Mouse (Mus musculus) spleen, adult 2 months (tissue): Measurements from ENCODE around the gene Adarb1. TPM values are rescaled to one million over a fixed set of nuclear protein-coding genes. Genes with fewer than 3 reads are reported as not detected.

ENCODE experiments used
- DNase-seq, 2 experiments: peaks; one replicate each; pipeline versions ENCODE4 v3.0.0 to v3.0.0-alpha.2; 2012 to 2021; ENCODE audit warnings: low spot score in 2 of 2, low read depth in 1 of 2
- H3K27ac ChIP-seq: fragments of 200-500 bp; 2 replicates; pipeline ENCODE4 v1.5.1; 2012; ENCODE audit warnings: low read length, inconsistent platforms; ENCODE audit not compliant: insufficient read depth
- H3K27me3 ChIP-seq: fragments of 200-500 bp; 2 replicates; pipeline ENCODE4 v1.6.1; 2012; ENCODE audit warnings: mild to moderate bottlenecking, moderate library complexity, low read length, inconsistent platforms; ENCODE audit not compliant: control insufficient read depth, insufficient read depth
- H3K36me3 ChIP-seq: fragments of 200-500 bp; 2 replicates; pipeline ENCODE4 v1.6.1; 2012; ENCODE audit warnings: mild to moderate bottlenecking, low read length, inconsistent platforms; ENCODE audit not compliant: control insufficient read depth, insufficient read depth
- H3K4me1 ChIP-seq: fragments of 200-500 bp; 2 replicates; pipeline ENCODE4 v1.6.1; 2011; ENCODE audit warnings: inconsistent platforms; ENCODE audit not compliant: control insufficient read depth, insufficient read depth, insufficient read length
- H3K4me3 ChIP-seq: fragments of 200-500 bp; 2 replicates; pipeline ENCODE4 v1.5.1; 2011; ENCODE audit warnings: mild to moderate bottlenecking, inconsistent platforms; ENCODE audit not compliant: insufficient read depth, insufficient read length; ENCODE audit errors: extremely low read depth
- CTCF ChIP-seq: fragments of 200-500 bp; IDR thresholded peaks from 2 replicates; pipeline ENCODE4 v1.5.1; 2011; ENCODE audit warnings: mild to moderate bottlenecking, inconsistent platforms; ENCODE audit not compliant: insufficient read depth, insufficient read length, insufficient replicate concordance; ENCODE audit errors: extremely low read depth
- POLR2A ChIP-seq: fragments of 200-500 bp; IDR thresholded peaks from 2 replicates; pipeline ENCODE4 v1.6.1; 2011; ENCODE audit warnings: low read depth, low read length, inconsistent platforms
- WGBS: fragments of 180-500 bp; shearing (Covaris S2); methylation state at CpG from one replicate; pipeline ENCODE4 v1.1.7; 2018; 5-methylcytosine and 5-hydroxymethylcytosine counted together
- polyA plus RNA-seq: library from polyadenylated mRNA; depleted of rRNA; stranded (reverse); fragments of >200 nt; gene quantifications from 2 replicates; pipeline ENCODE4 v1.2.3, GENCODE M21; 2012

Gene Adarb1
- polyA plus RNA-seq, 1 experiment, result 2.2 TPM

DNA sequence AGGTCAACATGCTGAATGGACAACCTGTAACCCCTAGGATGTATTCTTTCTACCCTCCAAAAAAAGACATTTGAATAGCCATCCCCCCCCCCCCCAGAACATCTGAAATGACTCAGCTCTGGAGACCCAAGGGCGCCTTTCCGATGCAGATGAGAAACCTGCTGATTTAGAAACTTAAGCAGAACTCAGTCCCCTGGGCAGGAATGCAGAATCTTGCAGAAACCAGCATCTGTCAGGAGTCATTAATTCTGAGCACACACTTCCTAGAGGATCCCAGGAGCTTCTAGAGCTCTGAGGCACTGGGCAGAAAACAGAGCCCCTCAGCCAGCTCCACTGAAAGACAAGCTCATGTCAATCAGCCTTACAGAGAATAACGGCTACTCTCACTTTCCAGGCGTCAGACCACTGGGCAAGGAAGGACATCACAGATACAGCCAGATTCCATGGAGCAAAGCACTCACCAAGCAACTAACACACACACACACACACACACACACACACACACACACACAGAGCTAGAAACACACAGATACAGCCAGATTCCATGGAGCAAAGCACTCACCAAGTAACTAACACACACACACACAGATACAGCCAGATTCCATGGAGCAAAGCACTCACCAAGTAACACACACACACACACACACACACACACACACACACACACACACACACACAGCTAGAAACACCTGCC, 113.1 kb downstream of the Adarb1 start:
- Histone ChIP-seq H3K36me3 (no peaks in the 10 kb centered on the region), H3K4me3 (no peak overlapping the region), H3K27ac (no peak overlapping the region), H3K27me3 (no peaks in the 10 kb centered on the region), H3K4me1 (no peaks in the 10 kb centered on the region)
- DNase-seq, result no peak
- TF ChIP-seq POLR2A (no peak), CTCF (no peak)
- WGBS, result 96% methylated on average over 4 of the region's 4 CpGs

DNA sequence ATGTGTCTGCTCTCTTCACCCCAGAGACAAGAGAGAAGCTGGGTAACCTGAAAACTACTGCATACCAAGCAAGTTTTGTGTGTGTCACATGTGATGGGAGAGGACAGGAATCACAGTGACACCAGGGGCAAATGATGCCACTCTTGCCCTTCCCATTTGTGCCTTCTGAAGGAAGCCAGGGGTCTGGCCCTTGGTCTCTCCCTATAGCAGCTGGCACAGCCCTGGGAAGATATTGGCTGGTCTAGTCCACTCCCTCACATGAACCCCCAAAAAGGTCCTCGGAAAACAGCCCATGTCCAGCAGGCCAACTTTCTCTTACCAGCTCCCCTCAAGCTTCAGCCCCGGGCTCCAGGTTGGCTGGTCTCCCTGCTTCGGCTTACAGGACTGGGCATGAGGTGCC, 113.7 kb downstream of the Adarb1 start:
- H3K27me3 ChIP-seq, result no peaks in the 10 kb centered on the region
- TF ChIP-seq POLR2A, result no peak
- TF ChIP-seq CTCF, result no peak
- no peak overlapping the region for H3K4me3 ChIP-seq
- DNase-seq, result no peak
- no peaks in the 10 kb centered on the region for H3K4me1 ChIP-seq
- H3K36me3 ChIP-seq, result no peaks in the 10 kb centered on the region
- WGBS, result 88% methylated on average over 3 of the region's 3 CpGs
- no peak overlapping the region for H3K27ac ChIP-seq

DNA sequence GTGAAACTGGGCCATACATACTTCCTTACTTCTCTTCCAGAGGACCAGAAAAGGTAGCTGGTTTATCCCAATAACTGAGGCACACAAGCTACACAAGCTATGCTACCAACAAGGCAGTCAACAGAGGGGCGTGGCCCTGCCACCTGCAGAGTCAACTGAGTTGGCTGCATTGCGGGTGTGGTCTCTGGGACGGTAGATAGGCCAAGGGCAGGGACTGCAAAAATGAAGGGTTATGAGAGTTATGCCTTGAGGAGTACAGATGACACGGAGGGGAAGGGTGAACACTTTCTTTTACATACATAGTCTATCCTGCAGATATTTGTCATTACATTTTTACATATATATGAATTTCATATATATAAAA, 117.2 kb downstream of the Adarb1 start:
- no peak for DNase-seq
- WGBS, result 79% methylated on average over 4 of the region's 4 CpGs
- TF ChIP-seq POLR2A (no peak), CTCF (no peak)
- Histone ChIP-seq H3K27me3 (no peaks in the 10 kb centered on the region), H3K36me3 (no peaks in the 10 kb centered on the region), H3K4me1 (no peaks in the 10 kb centered on the region), H3K4me3 (no peak overlapping the region), H3K27ac (no peak overlapping the region)

DNA sequence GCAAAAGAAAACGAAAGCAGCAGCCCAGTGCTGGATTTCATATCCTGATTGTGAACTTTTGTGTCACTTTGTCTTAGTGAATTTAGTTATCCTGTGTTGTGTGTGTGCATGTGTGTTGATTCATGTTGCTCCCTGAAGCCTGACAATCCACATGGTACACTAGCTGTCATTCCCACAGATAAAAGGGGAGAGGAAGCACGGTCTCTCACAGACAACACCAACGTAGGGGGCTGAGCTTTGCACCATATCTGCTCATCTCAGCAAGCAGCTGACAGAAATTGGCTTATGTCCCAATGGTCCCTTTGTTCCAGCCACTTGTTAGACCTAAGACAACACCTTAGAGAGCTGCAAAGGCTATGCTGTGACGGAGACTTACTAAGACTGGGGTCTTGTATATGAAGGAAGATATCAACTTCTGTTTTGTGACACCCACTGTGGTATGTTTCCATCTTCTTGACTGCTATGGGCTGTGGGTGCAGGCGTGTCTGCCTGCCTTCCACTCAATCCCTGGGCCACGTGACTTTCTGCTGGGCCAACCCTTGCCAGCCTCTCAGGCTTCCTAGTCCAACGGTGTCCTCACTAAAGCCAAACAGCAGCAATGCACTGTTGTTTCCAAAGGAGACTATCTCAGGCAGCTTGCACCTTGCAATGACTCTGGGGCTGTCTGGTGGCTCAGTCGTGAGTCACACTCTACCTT, 117.7 kb downstream of the Adarb1 start:
- no peaks in the 10 kb centered on the region for H3K27me3 ChIP-seq
- no peak for DNase-seq
- H3K4me3 ChIP-seq, result no peak overlapping the region
- 79% methylated on average over 8 of the region's 8 CpGs for WGBS
- H3K36me3 ChIP-seq, result no peaks in the 10 kb centered on the region
- no peaks in the 10 kb centered on the region for H3K4me1 ChIP-seq
- no peak for TF ChIP-seq CTCF
- TF ChIP-seq POLR2A, result no peak
- H3K27ac ChIP-seq, result no peak overlapping the region

DNA sequence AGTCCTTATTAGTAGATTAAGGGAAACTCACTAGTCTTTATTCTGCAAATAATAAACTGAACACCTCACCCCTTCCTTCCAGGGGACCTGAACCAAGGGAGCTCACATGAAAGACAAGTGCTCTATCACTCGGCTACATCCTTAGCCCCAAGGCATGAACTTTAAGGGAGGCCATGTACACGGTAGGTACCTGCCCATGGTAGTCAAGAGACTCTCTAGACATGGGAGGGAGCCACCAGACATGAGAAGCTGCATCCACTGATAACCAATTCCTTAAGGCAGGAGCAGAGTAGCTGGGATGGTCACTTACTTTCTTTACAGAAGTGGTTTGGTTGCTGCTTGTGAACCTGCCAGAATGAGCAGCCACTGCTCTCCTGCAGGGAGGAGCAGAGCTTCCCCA, 118.9 kb downstream of the Adarb1 start:
- no peaks in the 10 kb centered on the region for H3K4me1 ChIP-seq
- no peak overlapping the region for H3K27ac ChIP-seq
- no peak overlapping the region for H3K4me3 ChIP-seq
- no peaks in the 10 kb centered on the region for H3K27me3 ChIP-seq
- DNase-seq, result no peak
- H3K36me3 ChIP-seq, result no peaks in the 10 kb centered on the region
- no peak for TF ChIP-seq POLR2A
- TF ChIP-seq CTCF, result no peak
- WGBS, result 83% methylated on average over 2 of the region's 2 CpGs

DNA sequence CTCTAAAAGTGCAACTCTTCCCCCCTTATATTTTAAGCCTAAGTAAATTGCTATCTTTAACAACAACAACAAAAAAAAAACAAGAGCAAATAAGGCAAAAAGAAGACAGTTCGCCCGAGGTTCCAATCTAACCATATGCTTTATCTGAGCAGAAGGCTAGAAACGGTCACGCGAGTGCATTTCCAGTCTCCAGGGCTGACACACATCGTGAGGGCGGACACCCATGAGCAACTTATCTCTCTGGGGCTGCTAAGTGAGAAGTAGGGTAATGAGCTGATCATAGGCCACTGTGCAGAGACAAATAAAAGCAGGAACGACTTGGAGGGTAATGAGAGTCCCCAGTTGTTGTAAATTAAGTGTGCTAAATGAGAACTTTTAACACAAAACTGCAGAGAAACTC, 119.4 kb downstream of the Adarb1 start:
- TF ChIP-seq POLR2A (no peak), CTCF (no peak)
- WGBS, result 86% methylated on average over 8 of the region's 8 CpGs
- Histone ChIP-seq H3K4me1 (no peaks in the 10 kb centered on the region), H3K27ac (no peak overlapping the region), H3K27me3 (no peaks in the 10 kb centered on the region), H3K36me3 (no peaks in the 10 kb centered on the region), H3K4me3 (no peak overlapping the region)
- DNase-seq, result no peak

DNA sequence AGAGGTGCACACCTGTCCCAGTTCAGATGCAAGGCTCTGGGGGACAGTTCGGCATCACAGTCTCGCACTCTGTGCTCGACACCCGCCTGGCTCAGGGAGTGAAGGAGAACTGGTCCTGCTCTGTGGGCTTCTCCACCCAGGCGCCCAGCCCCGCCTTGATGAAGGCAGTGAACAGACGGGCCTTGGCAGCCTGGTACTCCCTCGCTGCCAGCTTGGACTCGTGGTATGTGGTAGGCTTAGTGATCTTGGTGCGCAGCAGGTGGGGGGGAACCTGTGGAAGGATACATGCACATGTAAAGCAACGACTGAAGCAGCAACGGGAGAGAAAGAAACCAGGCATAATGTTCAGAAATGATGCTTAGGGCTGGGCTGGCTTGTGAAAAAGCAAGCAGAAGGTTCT, 123.4 kb downstream of the Adarb1 start:
- WGBS, result 84% methylated on average over 12 of the region's 12 CpGs
- TF ChIP-seq POLR2A (no peak), CTCF (no peak)
- no peaks in the 10 kb centered on the region for H3K36me3 ChIP-seq
- no peaks in the 10 kb centered on the region for H3K27me3 ChIP-seq
- no peak overlapping the region for H3K27ac ChIP-seq
- no peak for DNase-seq
- no peaks in the 10 kb centered on the region for H3K4me1 ChIP-seq
- H3K4me3 ChIP-seq, result no peak overlapping the region
